Mouse (Mus musculus): ENCODE measurements around the gene Hist1h4d.
A peak's percentile ranks its signal among the peaks of the same experiment; 100 is the strongest.

The Hist1h4d gene

GRCm38 (mm10) chr13:23593051-23593770 is 11.8 kb downstream of the Hist1h4d start:
- no peak for DNase-seq (ENCODE audit: low spot score in 2 of 2)

DNA sequence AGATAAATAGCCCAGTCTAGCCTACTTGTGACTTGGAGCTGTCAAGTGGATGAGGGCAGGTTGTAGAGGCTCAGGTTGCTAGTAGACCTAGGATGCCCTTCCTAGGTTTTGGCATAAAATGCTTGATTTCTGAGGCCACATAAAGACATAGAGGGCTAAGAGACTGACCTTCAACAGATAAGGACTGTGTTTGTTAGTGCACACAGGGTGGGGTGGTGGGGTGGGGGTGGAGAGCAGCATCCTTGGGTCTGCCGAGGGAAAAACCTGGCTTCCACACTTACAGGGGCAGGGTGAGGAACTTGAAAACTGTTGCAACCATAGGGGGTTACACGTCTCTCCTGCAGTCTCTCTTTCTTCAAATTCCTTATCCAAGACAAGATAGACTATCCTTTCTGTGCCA is 13.8 kb downstream of the Hist1h4d start:
- no peak for DNase-seq (ENCODE audit: low spot score in 2 of 2)

- DNase-seq (ENCODE audit: low spot score in 2 of 2) = no peak
These were observed 14.4 kb downstream of the Hist1h4d start for GRCm38 (mm10) chr13:23595622-23596372.

GRCm38 (mm10) chr13:23597957-23598356 is 16.6 kb downstream of the Hist1h4d start:
- peak in 1 of 2 experiments; percentile 74 for DNase-seq (ENCODE audit: low spot score in 2 of 2)

DNA sequence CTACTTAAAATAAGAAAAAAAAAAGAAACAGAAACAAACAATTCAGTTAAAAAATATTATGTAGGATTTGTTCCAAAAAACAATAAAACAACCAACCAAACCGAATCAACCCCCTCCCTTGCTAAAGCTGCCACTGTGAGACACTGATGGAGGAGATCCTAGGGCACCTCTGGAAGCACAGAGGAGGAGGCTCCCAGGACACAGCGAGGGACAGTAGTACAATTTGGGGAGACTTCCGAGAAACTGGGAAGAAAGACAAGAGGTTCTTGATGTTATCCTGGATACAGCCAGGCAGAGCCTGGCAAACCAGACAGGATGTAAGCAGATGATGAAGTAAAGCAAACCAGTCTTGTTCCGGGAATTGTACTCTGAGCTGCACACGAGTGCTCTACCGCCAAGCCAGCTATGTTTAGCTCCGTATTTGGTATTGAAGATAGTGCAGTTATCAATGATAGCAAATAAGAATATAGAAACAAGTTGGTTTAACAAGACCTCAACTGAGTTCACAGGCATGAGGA is 21.8 kb downstream of the Hist1h4d start:
- DNase-seq (ENCODE audit: low spot score in 2 of 2) = no peak

DNA sequence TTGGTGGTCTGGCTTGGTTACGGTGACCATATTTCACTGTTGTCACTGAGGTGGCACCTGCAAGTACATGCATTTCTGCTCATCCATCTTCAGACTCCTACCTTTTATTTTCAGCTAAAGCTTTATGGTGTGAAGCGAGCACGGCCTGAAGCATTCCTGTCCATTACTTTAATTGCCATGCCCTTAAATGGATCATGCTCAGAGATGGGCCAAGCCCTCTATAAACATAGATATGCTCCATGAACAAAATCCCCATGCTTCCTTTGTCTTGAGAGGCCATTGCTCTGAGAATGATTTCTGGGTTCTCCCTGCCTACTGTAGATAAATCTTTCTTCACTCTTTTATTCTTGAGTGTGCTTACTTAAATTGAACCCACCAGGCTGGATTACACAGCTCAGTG is 23.1 kb downstream of the Hist1h4d start:
- DNase-seq (ENCODE audit: low spot score in 2 of 2) = no peak

DNA sequence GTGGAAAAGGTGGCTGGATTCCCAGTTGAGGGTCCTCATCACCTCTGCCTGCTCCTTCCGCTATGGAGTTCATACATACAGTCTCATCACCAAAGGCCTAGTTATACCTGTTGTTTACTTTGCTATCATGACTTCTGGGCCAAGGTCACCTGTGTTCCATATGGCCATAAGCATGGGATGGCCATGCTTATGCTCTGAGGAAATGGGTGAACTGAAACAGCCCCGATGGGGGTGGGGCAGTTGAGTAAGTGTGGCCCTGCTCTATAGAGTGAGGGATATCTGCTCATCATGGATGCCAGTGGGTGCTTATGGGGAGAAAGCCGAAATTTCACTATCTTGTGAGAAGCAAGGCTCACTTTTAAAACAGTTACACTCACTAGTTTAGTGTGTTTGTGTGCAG is 23.7 kb downstream of the Hist1h4d start:
- DNase-seq (ENCODE audit: low spot score in 2 of 2) = no peak

DNA sequence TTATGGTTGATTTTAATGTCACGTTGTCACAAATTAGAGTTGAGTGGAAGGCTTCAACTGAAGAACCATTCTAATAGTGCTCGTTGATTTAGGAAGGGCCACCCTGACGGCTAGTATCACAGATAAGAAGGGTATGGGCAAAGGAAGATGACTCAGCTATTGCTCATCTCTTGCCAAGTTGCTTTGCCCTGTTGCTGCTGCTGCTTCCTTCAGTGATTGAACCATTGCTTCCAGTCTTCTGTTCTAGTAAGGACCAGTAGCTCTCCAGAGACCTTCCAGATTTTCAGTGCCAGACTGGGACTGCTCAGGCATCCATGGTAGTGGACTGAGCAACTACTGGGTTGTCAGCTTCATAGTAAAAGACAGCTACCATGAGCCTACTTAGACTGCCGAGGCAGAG is 27.8 kb downstream of the Hist1h4d start:
- DNase-seq (ENCODE audit: low spot score in 2 of 2) = no peak

DNA sequence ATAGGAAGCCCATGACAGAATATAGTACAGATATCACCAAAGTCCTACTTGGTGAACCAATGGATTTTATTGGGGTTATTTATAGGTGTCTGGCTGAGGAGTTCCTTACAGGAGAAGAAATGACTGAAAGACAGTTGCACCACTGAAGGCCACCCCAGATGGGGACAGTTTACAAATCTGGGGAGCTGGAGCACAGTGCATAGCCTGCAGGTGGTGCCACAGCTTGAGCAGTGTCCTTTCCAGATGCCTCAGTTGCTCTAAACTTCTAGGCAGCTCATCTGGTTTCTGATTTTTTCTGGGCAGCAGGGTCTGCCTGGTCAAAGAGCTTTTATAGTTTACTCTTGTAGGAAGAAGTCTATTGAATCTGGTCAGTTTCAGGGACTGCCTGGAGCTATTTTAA is 28.4 kb downstream of the Hist1h4d start:
- DNase-seq (ENCODE audit: low spot score in 2 of 2) = no peak

- DNase-seq (ENCODE audit: low spot score in 2 of 2) = no peak
These were observed 29.0 kb downstream of the Hist1h4d start for GRCm38 (mm10) chr13:23610393-23610792.

DNA sequence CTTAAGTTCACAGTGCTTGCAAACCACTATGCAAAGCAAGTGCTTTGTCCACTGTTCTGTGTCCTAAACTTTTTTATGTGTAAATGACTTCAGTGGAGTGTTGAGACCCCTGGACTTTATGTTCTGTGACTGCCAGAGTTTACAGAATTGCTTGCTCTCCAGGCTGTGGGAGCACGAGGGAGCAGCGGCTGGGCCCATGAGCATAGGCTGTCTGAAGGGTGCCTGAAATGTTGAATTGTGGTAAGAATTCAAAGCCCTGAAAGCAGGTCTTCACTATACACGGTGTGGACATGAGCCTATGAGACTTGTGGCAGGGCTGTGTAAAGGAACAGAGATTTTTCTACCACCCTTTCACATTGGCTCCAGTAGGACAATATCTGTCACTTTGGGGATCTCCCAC is 30.2 kb downstream of the Hist1h4d start:
- DNase-seq (ENCODE audit: low spot score in 2 of 2) = no peak

DNA sequence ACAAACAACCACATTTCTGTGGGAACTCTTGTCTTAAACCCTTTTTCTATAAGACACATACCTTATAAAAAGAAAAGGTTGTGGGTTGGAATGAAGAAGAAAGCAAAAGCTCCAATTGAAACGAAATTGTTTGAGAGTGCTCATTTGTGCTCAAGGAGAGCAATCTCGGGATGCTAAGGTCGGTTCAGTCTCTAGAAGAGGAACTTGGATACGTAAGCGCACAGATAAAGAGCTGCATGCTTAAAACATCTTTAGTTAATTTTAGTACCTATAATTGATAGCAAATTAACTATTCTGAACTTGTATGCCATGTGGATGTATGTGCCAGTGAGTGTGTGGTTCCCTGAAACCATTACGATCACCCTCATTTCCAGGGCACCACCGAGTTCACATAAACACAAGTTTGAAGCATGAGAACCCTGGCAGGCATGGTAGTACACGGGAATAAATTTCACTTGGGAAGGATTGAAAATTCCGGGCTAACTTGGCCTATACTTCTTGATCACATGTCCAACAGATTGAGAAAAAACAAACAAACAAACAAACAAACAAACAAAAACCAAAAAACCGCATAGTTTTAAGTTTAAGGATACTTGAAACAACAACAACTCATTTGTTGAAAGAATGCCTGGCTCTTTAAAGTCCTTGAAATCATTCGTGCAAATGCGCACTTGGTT is 38.8 kb downstream of the Hist1h4d start:
- no peak for DNase-seq (ENCODE audit: low spot score in 2 of 2)

DNA sequence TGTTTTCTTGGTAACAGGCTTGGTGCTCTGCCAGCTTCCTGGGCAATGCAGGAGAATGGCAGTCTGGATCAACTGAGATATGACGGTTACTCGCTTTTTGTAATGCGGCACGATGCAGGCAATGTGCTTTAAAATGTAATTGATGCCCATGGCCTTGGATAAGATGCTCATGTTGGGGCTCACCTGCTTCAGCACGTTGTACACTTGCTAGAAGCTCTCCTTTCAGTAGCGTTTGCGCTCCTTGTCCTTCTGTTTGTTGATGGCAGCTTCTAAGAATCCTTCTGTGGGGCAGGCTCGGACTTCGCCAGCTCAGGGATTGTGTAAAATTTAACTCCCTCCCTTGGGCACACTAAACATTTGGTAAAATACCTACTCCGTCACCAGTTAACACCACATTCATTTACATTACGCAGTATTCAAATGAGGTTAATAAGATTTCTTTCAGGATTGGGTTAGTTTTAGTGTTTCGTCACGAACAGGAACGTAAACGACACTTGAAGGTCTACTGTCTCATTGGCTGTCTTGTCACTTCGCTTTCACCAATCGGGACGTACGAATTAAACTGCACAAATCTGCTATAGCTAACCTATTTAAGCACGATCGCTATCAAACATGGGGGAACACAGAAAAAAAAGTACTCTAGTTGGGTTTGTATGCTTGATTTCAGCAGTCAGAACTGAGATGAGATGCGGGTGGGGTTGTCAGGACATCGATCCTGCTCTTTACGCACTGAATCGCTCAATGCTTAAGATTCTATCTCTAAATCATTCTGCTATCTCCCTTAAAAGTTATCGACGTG is 39.5 kb downstream of the Hist1h4d start, which contains the start of gene Hist1h2be:
Gene Hist1h2be, minus strand, starts transcription at position 392 of the 799 bp plus-strand sequence.
- peak; percentile 84 to 94 for DNase-seq (ENCODE audit: low spot score in 2 of 2)

- DNase-seq (ENCODE audit: low spot score in 2 of 2) = peak; percentile 82 to 86
These were observed 40.3 kb downstream of the Hist1h4d start for GRCm38 (mm10) chr13:23621532-23622174.

DNA sequence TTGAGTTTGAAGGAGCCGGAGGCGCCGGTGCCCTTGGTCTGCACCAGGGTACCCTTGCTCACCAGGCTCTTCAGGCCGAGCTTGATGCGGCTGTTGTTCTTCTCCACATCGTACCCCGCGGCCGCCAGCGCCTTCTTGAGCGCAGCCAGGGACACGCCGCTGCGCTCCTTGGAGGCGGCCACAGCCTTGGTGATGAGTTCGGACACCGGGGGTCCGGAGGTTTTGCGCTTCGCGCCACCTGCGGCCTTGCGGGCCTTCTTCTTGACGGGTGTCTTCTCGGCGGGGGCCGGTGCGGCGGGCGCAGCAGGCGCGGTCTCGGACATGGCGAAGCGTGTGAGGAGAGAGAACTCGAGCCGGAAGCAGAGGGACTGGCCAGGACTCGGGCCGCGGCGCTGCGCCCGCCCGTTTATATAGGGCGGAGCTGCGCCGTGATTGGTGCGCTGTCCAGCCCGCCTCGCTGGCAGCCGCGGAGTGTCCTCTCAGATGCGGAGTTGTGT is 40.8 kb downstream of the Hist1h4d start, which contains the start of gene Hist1h1e:
Gene Hist1h1e, minus strand, starts transcription at position 384 of the 497 bp plus-strand sequence.
- DNase-seq (ENCODE audit: low spot score in 2 of 2) = peak; percentile 91 to 96

DNA sequence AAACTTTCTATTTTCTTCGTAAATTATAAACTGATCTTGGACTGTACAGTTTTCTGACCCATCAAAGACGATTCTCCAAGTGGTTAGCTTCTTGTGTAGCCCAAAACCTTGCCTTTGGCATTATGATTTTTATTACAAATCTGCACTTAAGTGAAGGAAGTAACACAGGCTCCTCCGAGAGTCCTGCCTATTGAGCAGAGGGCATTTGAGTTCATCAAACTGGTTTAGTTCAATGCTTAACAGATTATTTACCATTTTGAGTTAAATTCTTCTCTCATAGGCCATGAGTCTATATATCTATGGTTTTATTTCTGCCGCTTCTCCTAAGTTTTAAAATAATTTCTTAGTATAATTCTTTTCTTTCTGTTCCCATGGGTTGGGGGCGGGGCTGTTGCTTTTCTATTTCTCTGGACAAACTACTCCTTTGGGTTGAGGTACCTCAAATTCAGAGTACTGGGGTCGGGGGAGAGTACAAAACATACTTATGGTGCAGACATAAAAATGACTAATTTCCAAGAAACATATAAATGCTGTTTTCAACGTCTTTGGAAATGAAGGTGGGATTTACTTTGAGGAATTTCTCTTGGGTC is 41.6 kb downstream of the Hist1h4d start:
- DNase-seq (ENCODE audit: low spot score in 2 of 2) = peak; percentile 7 to 28

- DNase-seq (ENCODE audit: low spot score in 2 of 2) = no peak
These were observed 49.3 kb downstream of the Hist1h4d start for GRCm38 (mm10) chr13:23630653-23631052.
